Mouse (Mus musculus): ENCODE measurements at regions not wholly inside any gene's neighbourhood (a gene's known extent, or its start where the extent isn't known, plus 50 kb on each side); places are given as distances from the start of the nearest gene placed in this dataset.
"Not testable (repeated sequence)": the region's sequence is repeated elsewhere in the genome, so short reads cannot be mapped to it uniquely, and the experiment has no call there.

DNA sequence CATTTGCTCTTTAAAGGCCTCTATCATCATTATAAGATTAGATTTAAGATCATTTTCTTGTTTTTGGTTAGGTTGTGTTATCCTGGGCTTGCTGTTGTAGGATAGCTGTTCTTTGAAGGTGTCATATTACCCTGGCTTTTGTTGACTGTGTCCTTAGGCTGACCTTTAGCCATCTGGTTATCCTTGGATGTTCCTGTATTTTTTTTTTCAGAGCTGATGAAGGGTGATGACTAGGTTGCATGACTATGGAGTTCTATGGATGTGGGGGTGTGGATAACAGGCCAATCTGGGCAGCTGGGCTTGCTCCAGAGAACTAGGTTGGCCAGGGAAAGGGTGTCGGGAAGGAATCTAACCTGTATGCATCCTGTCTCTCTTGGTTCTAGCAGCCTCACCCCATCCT lies 74.2 kb downstream of the Dmrta1 start:
- WGBS, result 93% methylated on average over 1 of the region's 1 CpGs
- no peak overlapping the region for H3K27ac ChIP-seq (ENCODE audit: low read depth, low read length)
- no peaks in the 10 kb centered on the region for H3K9me3 ChIP-seq (ENCODE audit: low read length)
- H3K27me3 ChIP-seq (ENCODE audit: insufficient read depth, low read length), result no peaks in the 10 kb centered on the region
- no peak for TF ChIP-seq CTCF (IDR thresholded peaks at IDR 0.05; ENCODE audit: low read depth)
- DNase-seq (no peak), ATAC-seq (no peak)
- no peak overlapping the region for H3K9ac ChIP-seq
- H3K4me3 ChIP-seq (ENCODE audit: low read depth, low read length), result no peak overlapping the region
- H3K36me3 ChIP-seq (ENCODE audit: insufficient read depth), result no peaks in the 10 kb centered on the region
- H3K4me2 ChIP-seq (ENCODE audit: low read depth), result no peak overlapping the region
- no peaks in the 10 kb centered on the region for H3K4me1 ChIP-seq (ENCODE audit: insufficient read depth)

- Histone ChIP-seq H3K4me2 (ENCODE audit: low read depth) (peak overlapping the region; percentile 1; the same call in 1 of the 2 replicates), H3K36me3 (ENCODE audit: insufficient read depth) (no peaks in the 10 kb centered on the region), H3K9ac (no peak overlapping the region), H3K27me3 (ENCODE audit: insufficient read depth, low read length) (peaks cover 13% of the 10 kb centered on the region; the same call in 1 of the 2 replicates), H3K9me3 (ENCODE audit: low read length) (no peaks in the 10 kb centered on the region), H3K27ac (ENCODE audit: low read depth, low read length) (no peak overlapping the region), H3K4me1 (ENCODE audit: insufficient read depth) (no peaks in the 10 kb centered on the region), H3K4me3 (ENCODE audit: low read depth, low read length) (no peak overlapping the region)
- ATAC-seq, result peak; percentile 94
- DNase-seq, result peak; percentile 76
- TF ChIP-seq CTCF (IDR thresholded peaks at IDR 0.05; ENCODE audit: low read depth), result no peak
- 20% methylated on average over 10 of the region's 10 CpGs for WGBS
These were observed 97.0 kb downstream of the Dmrta1 start for GRCm38 (mm10) chr4:89776269-89776668.

DNA sequence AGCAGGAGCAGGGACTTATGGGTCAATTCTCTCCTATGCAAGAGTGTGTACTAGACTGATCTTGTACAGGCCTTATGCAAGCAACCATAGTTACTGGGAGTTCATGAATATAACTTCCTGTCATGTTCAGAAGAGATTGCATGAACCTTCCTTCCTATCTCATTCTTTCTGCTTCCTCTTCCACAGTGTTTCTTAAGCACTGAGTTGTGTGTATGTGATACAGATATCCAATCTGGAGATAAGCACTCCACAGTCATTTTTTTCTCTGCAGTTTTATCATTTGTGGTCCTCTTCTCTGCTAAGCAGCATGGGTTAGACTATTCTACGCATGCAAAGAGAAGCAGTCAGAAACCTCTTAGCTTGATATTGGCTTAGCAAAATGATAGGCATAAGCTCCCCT lies 102.3 kb downstream of the Dmrta1 start:
- Histone ChIP-seq H3K27me3 (ENCODE audit: insufficient read depth, low read length) (no peaks in the 10 kb centered on the region), H3K9me3 (ENCODE audit: low read length) (no peaks in the 10 kb centered on the region), H3K9ac (no peak overlapping the region), H3K36me3 (ENCODE audit: insufficient read depth) (no peaks in the 10 kb centered on the region), H3K4me2 (ENCODE audit: low read depth) (no peak overlapping the region), H3K4me3 (ENCODE audit: low read depth, low read length) (no peak overlapping the region), H3K27ac (ENCODE audit: low read depth, low read length) (no peak overlapping the region), H3K4me1 (ENCODE audit: insufficient read depth) (no peaks in the 10 kb centered on the region)
- 95% methylated on average over 1 of the region's 1 CpGs for WGBS
- DNase-seq (no peak), ATAC-seq (no peak)
- no peak for TF ChIP-seq CTCF (IDR thresholded peaks at IDR 0.05; ENCODE audit: low read depth)

DNA sequence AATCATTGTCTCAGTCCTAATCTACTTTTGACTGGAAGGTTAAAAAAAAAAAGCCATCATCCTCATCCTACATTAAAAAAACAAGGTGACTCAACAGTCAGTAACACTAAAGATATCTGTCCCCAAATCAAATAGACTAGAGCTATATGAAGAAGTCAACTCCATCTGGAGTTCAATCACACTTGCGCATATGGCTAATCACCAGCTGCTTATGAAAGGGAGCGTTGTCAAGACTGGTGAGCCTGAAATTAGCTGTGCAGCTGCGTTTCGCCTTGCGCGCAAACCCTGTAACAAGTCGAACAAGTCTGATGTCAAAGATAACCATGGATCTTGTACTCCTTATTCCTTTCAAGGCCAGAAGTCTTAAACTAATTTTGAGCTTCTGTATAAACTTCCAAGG lies 137.6 kb downstream of the Dmrta1 start:
- Histone ChIP-seq H3K27ac (ENCODE audit: low read depth, low read length) (no peak overlapping the region), H3K36me3 (ENCODE audit: insufficient read depth) (no peaks in the 10 kb centered on the region), H3K9ac (no peak overlapping the region), H3K4me3 (ENCODE audit: low read depth, low read length) (no peak overlapping the region), H3K4me2 (ENCODE audit: low read depth) (no peak overlapping the region), H3K4me1 (ENCODE audit: insufficient read depth) (no peaks in the 10 kb centered on the region), H3K9me3 (ENCODE audit: low read length) (no peaks in the 10 kb centered on the region), H3K27me3 (ENCODE audit: insufficient read depth, low read length) (no peaks in the 10 kb centered on the region)
- TF ChIP-seq CTCF (IDR thresholded peaks at IDR 0.05; ENCODE audit: low read depth), result no peak
- no peak for ATAC-seq
- no peak for DNase-seq
- 78% methylated on average over 7 of the region's 7 CpGs for WGBS

DNA sequence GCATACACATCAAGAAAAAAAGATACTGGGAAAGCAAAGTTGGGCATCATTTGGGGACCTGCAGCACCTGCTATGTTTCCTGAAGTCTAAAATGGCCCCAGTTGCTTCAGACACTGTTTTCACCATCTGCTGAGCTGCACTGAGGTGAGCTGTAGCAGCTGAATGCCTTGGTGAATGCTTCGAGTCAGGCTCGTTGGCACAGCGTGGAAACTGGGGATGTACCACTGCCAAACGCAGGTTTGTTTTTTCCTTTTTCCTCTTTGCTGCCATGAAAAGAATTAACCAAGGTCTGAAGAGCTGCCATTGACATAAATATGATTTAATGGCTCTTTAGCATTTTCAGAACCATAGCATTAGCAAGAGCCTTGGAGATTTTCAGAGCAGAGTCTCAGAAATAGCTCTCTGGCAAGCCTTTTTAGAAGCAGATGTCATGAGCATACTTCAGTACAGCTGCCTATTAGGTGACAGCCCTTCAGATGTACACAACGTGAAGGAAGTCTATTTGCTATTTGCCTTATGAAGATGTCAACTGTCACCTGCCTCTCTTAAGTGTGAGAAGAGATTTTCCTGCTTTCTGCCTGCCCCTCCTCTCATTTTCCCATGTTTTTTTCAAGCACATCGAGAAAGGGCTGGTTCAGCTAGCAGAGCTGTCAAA lies 155.4 kb downstream of the Dmrta1 start:
- DNase-seq (peak; percentile 17), ATAC-seq (peak; percentile 45; the same call in 1 of the 2 replicates)
- TF ChIP-seq CTCF (IDR thresholded peaks at IDR 0.05; ENCODE audit: low read depth), result no peak
- Histone ChIP-seq H3K4me2 (ENCODE audit: low read depth) (no peak overlapping the region), H3K27me3 (ENCODE audit: insufficient read depth, low read length) (no peaks in the 10 kb centered on the region), H3K4me3 (ENCODE audit: low read depth, low read length) (no peak overlapping the region), H3K9me3 (ENCODE audit: low read length) (no peaks in the 10 kb centered on the region), H3K4me1 (ENCODE audit: insufficient read depth) (no peaks in the 10 kb centered on the region), H3K9ac (no peak overlapping the region), H3K36me3 (ENCODE audit: insufficient read depth) (no peaks in the 10 kb centered on the region), H3K27ac (ENCODE audit: low read depth, low read length) (no peak overlapping the region)
- 46% methylated on average over 6 of the region's 6 CpGs for WGBS

DNA sequence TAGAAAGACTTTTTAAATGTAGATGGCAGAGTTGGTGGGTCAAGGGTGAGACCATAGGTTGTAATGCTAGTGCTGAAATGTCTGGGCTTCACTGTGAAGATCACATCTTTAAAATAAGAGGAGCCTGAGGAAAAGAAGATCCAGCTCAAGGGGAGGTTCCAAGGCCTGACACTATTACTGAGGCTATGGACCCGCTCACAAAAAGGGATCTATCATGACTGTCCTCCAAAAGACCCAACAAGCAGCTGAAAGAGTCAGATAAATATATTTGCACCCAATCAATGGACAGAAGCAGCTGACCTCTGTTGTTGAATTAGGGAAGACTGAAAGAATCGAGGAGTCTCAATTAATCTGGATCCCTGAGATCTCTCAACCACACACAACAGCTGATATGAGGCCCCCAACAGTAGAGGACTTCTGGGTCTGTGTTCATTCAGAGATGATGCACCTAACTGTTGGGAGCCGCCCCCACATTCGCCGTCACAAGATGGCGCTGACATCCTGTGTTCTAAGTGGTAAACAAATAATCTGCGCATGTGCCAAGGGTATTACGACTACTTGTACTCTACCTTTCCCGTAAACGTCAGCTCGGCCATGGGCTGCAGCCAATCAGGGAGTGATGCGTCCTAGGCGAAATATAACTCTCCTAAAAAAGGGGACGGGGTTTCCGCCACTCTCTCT lies 196.3 kb downstream of the Dmrta1 start:
- ATAC-seq, result peak; percentile 81
- not testable (repeated sequence) for H3K4me1 ChIP-seq (ENCODE audit: insufficient read depth); H3K9me3 ChIP-seq (ENCODE audit: low read length); H3K27me3 ChIP-seq (ENCODE audit: insufficient read depth, low read length); H3K4me3 ChIP-seq (ENCODE audit: low read depth, low read length); H3K27ac ChIP-seq (ENCODE audit: low read depth, low read length); H3K9ac ChIP-seq; H3K36me3 ChIP-seq (ENCODE audit: insufficient read depth)
- H3K4me2 ChIP-seq (ENCODE audit: low read depth), result 0 out of 2 replicates have a peak overlapping the region, but pooled peaks have one; percentile 13
- WGBS, result 31% methylated on average over 6 of the region's 15 CpGs
- peak; percentile 47 for DNase-seq
- TF ChIP-seq CTCF (IDR thresholded peaks at IDR 0.05; ENCODE audit: low read depth), result peak; percentile 34

DNA sequence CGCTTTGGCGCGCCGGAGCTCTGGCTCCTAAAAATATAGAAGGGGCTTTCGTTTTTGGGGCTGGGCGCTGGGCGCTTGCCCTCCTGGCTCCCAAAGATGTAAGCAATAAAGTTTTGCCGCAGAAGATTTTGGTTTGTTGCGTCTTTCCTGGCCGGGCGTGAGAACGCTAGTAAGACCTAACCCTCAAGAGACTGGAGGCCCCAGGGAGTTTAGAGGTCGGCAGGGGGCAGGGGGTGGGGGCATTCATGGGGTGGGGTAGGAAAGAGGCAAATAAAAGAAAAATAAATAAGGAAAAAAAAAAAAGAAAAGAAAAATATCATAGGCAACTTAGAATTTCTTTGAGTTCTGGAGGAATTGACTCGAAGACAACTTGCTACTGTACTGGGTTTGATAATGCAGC lies 196.9 kb downstream of the Dmrta1 start:
- not testable (repeated sequence) for H3K36me3 ChIP-seq (ENCODE audit: insufficient read depth); DNase-seq; H3K4me1 ChIP-seq (ENCODE audit: insufficient read depth); H3K9me3 ChIP-seq (ENCODE audit: low read length); H3K27me3 ChIP-seq (ENCODE audit: insufficient read depth, low read length); H3K27ac ChIP-seq (ENCODE audit: low read depth, low read length); H3K9ac ChIP-seq; ATAC-seq
- WGBS, result 14% methylated on average over 7 of the region's 14 CpGs
- Histone ChIP-seq H3K4me2 (ENCODE audit: low read depth) (peak overlapping the region; percentile 50), H3K4me3 (ENCODE audit: low read depth, low read length) (peak overlapping the region; percentile 32)

Measured in forebrain, postnatal 0 days (tissue).